Mouse (Mus musculus) heart, adult 9 months (tissue): ENCODE measurements around the gene Notch2.

Experiments
- DNase-seq, 2 experiments: peaks; one replicate each; pipeline ENCODE4 v3.0.0; 2022; ENCODE audit warnings: low spot score in 2 of 2

The Notch2 gene

DNA sequence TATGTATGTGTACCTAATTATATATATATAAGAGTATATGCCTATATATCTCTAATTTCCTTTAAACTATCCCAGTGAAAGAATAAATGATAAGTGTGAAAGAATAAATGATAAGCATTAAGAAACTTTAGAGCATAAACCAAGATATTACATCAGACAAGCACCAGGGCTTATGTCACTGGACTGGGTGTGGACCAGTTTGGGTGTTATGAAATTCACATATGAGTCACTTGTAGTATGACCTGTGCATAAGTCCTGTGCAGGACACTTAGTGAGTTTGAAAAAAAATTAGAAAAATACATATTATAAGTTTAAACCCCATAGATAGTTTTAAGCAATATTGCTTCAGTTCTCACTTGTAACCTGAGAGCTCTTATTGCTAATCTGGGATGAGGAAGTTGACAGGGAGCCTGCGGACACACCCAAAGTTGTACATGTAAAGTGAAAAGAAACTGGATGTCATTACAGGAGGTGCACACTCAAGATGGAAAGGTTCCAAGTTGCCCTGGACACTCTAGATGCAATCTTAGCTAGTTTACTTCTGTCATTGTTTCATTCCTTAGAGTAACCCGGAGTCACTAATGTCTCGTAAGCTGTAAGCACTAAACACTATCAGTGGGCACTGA, 19.3 kb upstream of the Notch2 start:
- DNase-seq, result no peak

DNA sequence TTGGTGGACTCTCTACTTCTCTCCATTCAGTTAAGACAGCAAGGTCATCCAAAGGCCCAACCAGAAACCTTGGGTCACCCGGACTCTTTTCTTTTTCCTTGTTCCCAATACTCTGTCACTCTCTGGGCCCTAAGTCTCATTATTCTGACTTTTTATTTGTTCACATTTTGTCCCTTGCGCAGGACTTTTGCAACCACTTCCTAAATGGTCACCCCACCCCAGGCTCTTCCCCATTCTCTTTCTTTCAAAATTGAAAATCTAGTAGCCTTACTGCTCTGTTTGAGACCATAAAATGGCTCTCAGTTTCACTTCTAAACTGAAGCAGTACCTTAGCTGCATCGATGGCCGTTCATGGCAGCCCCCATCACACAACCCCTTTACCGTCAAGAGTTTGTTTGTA, 18.5 kb upstream of the Notch2 start:
- peak in 1 of 2 experiments; percentile 13 for DNase-seq

DNA sequence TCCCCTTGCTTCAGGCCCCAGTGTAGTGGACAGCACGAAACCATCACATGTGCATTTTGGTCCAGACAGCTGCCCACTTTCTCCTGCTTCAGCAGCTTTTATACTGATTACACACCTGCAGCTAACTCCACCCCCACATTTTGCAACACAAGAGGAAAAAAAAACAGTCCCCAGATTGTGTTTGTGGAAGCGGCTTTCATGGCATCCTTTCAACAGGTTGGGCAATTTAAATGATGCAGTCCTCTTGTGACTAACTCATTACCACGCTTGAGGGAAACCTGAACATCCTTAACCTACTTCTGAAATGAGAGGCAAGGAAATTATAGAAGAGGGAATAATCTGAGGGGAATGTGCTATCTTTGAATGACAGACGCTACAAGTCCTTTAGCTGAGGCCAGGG, 15.0 kb upstream of the Notch2 start:
- DNase-seq, result no peak

DNA sequence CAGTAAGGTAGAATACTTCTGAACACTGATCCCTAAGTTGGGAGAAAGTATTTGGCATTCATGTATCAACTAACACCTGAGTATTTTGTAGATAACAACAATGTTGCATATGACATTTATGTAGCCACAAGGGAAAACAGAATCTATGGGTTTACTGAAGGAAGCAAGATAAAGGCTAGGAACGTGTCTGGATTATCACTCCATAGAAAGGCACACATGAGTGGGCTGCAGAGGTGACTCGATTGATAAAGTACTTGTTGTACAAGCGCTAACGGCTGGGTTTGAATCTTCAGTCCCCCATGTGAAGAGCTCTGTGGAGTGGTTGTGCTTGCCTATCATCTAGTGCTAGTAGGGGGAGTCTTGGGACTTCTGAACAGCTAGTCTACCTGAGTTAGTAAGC, 9.8 kb upstream of the Notch2 start:
- no peak for DNase-seq

DNA sequence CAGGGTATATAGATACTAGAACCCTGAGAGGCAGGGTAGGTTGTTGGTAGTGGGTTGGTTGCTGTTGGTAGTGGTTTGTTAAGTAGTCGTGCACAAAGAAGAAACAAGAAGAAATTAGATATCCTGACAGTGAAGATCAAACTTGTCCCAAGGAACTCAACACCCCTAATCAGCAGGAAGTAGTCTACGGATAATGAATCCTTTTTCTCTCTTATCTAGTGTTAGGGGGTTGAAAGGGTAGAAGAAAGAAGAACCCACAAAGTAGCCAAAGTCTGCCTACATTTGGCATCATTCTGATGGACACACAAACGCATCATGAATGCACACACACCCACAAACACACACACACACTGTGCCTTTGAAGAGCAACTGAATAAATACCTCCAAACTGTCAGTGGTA, 9.1 kb upstream of the Notch2 start:
- no peak for DNase-seq

DNA sequence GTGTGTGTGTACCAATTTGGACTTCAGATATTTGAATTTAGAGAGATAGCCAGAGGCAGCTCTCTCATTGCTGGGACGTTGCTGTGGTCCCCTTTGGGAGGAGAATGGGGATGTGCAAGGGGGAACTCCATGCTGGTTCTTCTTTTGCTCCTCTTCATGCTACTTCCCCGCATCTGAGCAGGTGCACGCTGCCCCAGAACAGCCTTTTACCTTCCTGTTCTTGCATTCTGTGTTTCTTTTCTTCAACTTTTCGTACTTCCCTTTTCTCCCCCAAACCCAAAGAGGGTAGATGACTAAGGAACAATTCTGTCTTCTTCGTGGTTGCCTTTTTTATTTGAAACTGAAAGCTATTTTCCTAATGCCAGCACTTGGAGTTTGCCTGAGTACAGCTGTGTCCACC, 8.0 kb upstream of the Notch2 start:
- DNase-seq, result no peak

DNA sequence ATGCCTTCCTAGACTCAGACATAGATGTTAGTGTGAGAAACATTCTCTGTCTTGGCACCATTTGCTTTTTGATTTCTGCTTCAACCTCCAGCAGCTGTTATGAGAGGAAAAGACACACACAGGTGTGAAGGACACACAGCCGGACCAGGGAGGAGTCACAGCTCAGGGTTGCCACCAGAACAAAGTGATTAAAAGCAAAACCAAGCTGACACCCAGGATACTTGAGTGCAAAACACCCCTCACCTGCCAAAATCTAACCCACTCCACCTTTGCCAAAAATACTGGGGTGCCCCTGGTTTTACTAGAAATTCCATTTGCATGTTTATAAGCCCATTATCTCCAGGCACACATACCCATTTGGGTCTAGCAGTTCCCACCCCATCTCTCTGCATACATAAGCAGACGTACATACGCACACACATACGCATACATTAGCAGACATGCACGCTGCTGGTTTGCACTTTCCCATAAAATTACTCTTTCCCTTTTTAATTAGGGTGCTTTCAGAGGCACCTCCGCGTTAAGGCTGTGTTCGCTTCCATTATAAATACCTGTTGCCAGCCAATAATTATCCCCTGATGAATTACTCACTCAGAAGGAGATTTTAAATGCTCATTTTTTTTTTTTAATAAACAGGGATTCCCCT, 7.2 kb upstream of the Notch2 start:
- DNase-seq, result no peak

DNA sequence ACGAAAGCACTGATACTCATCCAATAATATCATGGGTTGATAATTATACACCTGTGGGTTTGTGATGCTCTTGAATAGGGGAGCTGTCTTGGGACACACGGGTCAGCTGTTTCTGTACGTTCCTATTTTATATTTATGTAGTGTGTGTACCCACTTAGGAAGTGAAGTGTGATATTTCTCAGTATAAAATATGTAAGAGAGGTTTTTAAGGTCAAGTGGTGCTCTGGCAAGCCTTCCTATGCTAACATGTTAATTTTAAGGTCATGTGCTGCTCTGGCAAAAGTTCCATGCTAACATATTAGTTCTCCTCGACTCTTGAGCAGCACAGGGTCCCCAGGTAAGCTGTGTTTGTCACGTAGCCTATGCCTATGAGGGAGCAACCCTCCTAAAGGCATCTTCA, 6.4 kb upstream of the Notch2 start:
- DNase-seq, result no peak

DNA sequence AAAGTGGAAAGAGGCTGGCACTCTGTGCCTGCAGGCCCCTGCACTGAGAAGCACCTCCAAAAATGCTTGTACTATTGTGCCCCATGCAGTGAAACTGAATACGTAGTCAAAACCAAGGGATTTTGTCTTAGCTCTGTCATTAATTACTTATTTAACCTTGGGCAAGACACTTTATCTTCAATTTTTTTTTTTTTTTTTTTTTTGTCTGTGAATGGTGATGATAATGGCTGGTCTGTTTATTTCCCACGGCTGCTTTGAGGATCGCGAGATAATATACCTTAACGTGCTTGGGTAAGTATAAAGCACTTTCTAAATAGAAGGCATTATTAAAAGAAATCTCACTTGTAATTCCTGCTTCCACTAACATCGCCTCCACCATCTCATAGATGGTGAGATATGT, 5.2 kb upstream of the Notch2 start:
- DNase-seq, result no peak

DNA sequence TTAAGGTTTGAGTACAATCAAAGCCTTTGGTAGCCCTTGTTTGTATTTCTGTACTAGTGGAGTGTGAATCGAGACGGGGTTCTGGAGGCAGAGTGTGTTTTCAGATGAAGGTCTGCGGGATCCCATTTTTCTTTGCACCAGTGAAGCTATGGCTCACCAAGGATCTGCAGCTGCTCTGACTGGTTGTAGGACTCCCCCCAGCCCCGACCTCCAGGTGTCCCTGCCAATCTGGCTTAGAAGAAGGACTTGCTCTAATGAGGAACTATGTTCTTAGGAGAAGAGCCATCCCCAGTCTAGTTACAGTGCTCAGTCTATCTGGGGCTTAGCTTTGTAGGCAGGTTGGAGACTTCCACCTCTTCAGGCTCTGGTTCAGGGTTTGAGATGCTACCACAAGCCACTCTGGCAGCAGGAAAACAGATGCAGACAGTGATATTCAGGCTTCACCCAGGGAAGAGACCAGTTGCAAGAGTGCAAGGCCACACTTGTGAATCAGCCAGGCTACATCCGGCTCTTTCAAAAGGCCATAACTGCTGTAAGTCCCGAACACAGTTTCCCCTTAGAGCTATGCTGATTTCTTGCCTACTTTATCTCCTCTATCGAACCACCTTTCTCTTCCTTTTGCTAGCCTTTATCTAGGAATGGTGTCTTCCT, 4.0 kb upstream of the Notch2 start:
- no peak for DNase-seq

DNA sequence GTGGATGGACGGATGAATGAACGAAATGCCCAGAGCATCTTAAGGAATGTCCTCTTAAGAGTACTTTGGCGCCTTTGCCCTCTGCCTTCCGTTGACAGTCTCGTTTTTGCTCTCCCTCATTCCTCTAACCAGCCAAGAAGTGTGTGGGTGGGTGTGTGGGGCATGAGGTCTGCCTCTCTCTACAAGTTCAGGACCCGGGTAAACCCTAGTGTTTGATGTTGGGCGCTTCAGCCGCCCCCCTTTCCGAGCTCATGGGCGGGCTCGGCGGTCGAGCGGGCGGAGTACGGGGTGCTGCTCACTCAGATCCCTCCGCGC, 284 bp upstream of the Notch2 start:
- no peak for DNase-seq

DNA sequence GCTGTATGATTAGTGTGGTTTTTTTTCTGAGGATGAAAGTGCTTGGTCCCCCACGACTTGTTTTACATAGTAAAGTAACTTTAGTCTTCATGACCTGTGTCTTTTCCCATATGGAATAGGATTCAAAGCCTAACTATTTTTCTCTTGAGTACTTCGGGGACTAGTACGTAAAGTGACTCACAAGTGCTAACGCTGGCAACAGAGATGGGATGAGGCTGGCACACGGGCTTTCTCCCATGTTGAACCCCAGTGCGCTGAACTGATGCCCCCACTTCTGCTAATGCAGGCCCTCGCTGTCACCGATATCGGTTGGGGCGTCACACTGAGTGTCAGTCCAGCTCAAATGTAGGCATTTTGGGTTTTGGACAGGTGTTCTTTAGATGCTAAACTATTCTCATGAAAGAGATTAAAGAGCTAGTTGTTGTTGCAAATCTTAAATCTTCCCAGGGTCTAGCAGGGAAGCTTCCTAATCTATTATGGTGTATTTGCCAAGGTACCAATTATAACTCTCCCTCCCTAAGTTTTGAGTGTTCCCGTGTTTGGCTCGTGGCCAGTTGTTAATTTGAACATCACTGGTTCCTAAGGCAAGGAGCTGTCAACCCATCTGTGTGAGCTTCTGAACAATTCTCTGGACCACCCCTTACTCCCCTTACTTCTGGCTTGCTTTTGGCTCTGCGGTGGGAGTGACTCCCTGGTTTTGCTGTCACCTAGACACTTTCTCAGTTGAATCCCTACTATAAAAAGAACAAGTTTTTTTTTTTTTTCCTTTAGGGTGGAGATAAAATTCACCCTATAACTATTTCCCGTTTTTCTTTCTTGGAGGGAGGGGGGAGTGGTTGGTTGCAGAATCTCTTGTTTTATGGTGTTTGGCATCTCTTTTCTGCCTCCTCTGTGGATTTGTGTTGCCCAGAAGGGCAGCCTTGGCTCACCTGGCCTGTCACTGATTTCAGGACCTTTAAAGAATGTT, 2.2 kb downstream of the Notch2 start:
- DNase-seq, result no peak

DNA sequence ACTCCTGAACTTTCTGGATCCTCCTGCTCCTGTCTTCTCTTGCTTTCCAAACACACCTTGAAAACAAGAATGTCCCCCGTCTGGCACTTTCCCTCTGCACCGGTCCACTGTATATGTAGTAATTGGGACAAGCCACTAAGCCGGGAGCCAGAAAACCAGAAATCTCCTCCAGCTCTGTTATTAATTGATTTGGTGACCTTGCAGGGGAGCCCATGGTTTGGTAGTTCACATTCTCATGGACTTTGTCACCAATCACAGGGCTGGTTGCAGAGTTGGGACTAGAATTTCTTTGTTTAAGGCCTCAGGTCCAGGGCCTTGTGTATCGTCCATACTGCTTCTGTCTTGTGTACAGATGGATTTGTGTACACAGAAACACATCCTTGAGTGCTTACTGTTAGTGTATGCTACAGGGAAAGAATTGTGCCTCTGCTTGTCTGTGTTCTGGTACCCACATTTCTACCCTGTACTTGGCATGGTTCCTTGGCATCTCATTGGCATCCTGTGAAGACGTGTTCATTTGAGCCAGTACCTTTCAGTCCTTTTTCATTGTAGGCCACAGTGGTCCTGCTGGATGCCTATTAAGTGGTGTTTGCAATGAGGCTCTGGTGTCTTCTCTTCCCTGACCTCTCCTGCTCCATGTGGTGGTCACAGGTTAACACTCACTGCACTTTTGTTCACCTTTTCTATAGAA, 3.7 kb downstream of the Notch2 start:
- no peak for DNase-seq

DNA sequence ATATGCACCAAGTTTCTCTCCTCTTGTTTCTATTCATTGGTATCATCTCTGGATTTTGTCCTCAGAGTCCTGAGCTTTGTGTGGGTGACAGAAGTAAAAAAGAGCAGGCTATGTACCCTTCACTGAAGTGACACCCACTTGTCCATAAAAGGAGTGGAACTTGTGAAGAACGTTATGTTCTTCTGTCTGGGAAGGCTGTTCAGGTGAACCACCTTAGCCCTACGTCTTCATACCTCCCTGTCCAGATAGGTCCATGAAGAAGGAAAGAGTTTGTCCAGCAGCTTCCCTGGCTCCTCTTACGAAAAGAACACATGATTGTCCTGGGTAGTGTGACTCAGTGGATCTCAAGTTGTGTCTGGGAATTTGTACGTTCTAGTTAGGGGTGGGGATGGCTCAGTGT, 4.9 kb downstream of the Notch2 start:
- DNase-seq, result no peak

DNA sequence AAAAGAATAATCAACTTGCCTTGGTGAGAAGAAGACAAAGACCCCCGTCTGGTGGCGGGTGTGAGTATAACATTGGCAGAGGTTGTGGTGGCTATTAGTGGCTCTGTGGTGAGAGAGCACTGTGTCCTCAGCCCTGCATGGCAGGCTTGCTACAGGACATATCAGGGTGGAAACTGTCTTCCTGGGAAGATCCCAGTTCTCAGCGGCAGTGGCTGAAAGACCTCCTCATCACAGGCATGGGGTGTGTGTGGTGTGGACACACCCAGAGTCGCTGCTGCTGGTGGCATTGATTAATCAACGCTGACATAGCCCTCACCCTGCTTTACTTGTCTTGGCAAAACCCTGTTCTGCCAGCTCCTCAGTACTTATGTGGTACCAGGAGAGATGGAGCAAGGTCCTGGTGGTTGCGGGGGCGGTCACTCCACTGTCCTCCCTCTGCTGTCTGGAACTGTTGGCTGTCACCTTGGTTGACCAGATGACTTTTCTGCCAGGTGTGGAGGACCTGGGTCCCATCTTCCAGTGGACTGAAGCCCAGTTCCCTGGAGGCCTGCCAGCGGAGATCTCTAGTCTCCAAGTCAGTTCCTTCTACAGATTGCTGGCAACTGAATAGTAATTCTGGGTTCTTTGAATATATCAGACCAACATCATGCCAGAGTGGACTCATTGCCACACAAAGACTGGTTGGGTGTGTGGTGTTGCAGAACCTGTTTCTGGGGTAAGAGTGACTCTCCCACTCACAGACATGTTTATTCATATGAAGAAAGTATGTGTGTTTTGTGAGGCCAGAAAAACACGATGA, 7.3 kb downstream of the Notch2 start:
- DNase-seq, result no peak

DNA sequence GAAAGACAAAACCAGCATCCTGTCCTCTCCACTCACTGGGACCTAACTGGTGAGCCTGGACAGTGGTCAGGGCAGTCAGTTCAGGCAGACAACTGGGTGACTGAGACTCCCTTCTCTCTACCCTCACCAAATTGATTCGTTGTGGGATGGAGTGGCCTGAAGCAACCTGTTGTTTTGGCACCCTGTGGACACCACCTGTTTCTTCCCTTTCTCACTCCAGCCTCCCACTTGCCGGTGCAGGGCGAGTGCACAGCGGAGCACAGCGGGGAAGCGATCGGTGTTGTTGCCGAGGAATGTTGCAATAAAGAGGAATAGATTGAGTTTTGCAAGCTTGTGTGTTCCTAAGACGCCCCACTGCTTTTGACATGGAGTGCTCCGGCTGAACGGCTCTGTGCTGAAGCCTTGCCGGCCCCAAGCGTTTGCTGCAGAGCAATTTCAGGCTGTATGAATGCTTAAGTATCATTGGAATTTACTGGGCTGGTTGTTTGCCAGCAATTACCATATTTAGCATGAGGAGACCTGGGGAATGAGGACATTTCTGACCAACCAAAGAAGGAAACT, 11.0 kb downstream of the Notch2 start:
- DNase-seq, result peak; percentile 56 to 70

DNA sequence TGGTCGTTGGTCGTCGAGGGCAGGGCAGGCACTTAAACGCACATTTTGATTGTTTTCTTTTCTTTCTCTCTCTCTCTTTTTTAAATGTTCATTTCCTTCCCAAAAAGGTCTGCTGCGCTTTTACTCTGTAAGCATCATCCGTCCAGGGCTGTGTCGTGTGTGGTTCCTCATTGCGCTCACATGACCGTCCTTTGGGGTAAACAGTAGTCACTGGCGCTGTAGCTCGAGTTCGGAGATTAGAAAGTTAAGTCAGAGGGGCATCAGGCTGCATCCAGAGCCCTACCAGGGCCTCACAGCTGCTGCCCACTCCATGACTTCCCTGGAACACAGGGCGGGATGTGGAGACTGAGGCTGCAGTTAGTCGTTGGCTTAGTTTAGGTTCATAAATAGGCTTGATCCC, 12.2 kb downstream of the Notch2 start:
- no peak for DNase-seq

DNA sequence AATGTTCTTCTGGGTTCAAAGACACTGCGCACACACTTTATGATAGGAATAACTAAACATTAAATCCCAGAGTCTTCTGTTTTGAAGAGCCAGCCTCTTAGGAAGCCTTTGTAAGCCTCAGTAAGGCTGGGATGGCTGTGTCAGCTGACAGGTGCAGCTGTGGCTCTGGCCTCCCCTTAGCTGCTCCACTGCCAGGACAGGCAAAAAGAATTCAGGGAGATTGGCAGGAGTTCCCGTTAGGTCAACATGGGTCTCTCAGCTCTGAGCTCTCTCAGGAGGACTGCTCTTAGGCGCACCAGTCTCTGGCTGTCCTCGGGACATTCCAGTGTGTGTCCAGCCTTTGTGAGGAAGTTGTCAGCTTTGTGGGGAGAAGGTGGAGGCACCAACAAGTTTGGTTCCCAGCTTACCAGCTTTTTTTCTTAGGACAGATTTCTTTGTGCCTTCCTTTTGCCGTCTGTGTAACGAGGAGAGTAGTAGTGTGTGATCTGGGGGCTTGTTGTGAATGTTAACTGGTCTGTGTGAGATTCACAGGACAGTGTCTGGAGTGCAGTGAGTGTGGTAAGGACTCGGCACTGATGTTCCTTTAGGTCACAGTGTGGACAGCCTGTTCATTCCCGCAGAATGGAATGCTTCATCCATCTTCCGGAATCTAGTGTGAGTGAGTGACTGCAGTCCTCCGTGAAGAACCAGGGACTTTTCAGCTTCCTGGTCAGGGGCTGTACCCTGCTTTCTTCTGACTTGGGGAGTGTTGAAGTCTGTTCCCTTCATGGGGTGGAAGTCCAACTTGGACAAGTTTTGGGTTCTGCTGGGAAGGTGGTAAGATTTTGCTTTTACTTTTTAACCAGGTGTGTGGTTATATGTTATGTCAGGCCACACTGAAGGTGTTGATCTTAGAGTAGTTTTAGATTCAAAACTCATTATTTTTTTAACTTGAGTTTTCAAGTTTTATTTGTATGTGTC, 12.9 kb downstream of the Notch2 start:
- DNase-seq, result peak; percentile 62 to 70

DNA sequence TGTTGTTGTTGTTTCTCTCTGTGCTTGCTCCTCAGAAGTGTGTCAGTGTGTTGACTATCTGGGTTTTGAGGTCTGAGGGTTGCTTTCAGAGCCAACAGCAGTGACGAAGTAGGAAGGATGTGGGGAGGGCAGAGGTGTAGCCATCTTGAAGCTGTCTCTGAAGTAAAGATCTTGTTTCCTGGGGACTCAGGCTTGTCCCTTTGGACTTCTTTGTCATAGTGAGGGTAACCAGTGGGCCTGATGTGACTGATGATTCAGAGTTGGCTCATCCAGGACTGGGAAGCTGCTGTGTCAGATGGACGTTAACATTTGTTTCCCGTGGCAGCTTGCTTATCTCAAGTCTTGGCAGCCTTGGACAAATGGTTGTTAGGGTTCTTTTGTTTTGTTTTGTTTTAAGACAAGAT, 14.0 kb downstream of the Notch2 start:
- peak; percentile 54 to 75 for DNase-seq

DNA sequence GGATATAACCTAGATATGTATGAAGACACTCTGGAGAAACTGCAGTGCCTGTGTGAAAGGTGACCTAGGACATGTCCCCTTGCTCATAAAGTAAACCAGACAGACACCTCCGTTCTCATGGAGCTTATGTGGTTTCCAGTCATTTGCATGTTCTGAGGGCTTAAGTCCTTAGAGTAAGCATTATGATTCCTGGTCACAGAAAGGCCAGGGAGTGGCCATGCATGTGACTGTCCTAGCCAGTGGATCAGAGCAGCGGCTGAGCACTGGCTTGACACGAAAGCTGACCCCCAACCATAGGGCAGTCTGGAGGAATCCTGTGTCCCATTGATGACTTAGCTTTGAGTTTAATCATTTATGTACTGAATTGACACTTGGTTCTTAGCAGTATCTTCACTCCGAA, 14.7 kb downstream of the Notch2 start:
- no peak for DNase-seq
